Comparison of ENCODE assay signal across 8 mouse cellular contexts in the genomic region with DNA sequence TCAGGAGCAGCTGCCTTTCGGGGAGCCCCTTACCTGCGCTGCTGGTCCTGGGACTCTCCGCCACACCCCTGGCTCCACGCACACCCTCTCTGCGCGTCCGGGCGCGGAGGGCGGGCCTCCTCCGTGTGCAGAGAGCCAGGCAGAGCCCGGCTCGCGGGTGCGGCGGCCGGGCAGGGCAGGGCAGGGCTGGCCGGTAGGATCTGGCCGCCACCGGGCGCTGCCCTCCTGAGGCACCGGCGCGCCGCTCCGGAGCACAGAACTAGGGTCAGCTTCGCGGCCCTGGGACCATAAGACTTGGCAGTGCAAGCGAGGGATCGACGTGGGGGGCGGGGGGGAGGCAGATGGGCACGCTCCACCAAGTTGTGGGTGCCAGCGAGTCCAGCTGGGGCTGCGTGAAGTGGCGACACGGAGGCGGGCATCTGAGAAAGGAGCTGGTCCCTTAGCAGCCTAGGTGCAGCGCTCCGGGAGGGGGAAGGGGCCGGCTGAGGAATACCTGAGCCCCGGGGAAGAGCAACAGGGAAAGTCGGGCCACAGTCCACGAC. TPM values are rescaled to one million over a fixed set of nuclear protein-coding genes. Genes with fewer than 3 reads are reported as not detected.
DNase-seq lines count a peak whose midpoint lies in the region; ATAC-seq and TF ChIP-seq lines count a peak whose summit lies in the region.

A gene (minus strand): TSS at position 62 of the 542 bp plus-strand sequence.

- peaks cover 4% of the 10 kb centered on the region; the same call in 1 of the 2 replicates for H3K27me3 ChIP-seq in forebrain, embryonic 11.5 days (ENCODE audit: control insufficient read depth, insufficient read depth, low read length)
- H3K27me3 ChIP-seq in intestine, embryonic 15.5 days (replicated peaks) = peaks cover 4% of the 10 kb centered on the region; the same call in 1 of the 2 replicates
- H3K27me3 ChIP-seq in liver, embryonic 14.5 days (ENCODE audit: control insufficient read depth, insufficient read depth, low read length) = peaks cover 18% of the 10 kb centered on the region

- H3K36me3 ChIP-seq in forebrain, embryonic 11.5 days (ENCODE audit: control insufficient read depth, insufficient read depth, low read length) = no peaks in the 10 kb centered on the region
- no peaks in the 10 kb centered on the region for H3K36me3 ChIP-seq in intestine, embryonic 15.5 days
- no peaks in the 10 kb centered on the region for H3K36me3 ChIP-seq in liver, embryonic 14.5 days (replicated peaks; ENCODE audit: control insufficient read depth, insufficient read depth, low read depth)

- no peak within 1 kb of the TSS for H3K27ac ChIP-seq in forebrain, embryonic 11.5 days (ENCODE audit: low read depth, low read length)
- peak within 1 kb of the TSS; percentile 80 for H3K27ac ChIP-seq in intestine, embryonic 15.5 days
- no peak within 1 kb of the TSS for H3K27ac ChIP-seq in liver, embryonic 14.5 days

- no peak for DNase-seq in frontal cortex, adult 2 months (ENCODE audit: extremely low spot score in 1 of 2, low spot score in 1 of 2)
- peak; percentile 62 for DNase-seq in forebrain, embryonic 11.5 days (ENCODE audit: low spot score)
- DNase-seq in liver, embryonic 14.5 days (ENCODE audit: low read depth in 3 of 3, low spot score in 3 of 3) = no peak
- DNase-seq in retina, embryonic 14.5 days (ENCODE audit: low spot score) = peak; percentile 39
- DNase-seq in urinary bladder, adult 2 months (ENCODE audit: low spot score) = no peak

- no peak for TF ChIP-seq CTCF in liver, embryonic 14.5 days (IDR thresholded peaks at IDR 0.05; ENCODE audit: low read depth)

- peak within 1 kb of the TSS; percentile 62 for H3K4me2 ChIP-seq in forebrain, embryonic 11.5 days (ENCODE audit: low read depth, low read length, severe bottlenecking)
- H3K4me2 ChIP-seq in intestine, embryonic 15.5 days (replicated peaks) = peak within 1 kb of the TSS; percentile 74
- peak within 1 kb of the TSS; percentile 40 for H3K4me2 ChIP-seq in liver, embryonic 14.5 days (ENCODE audit: low read depth)

- H3K4me1 ChIP-seq in forebrain, embryonic 11.5 days (replicated peaks; ENCODE audit: control insufficient read depth, insufficient read depth, low read length) = 0 out of 2 replicates have a peak, but pooled peaks cover 5% of the 10 kb centered on the region
- H3K4me1 ChIP-seq in intestine, embryonic 15.5 days (replicated peaks) = peaks cover 38% of the 10 kb centered on the region
- no peaks in the 10 kb centered on the region for H3K4me1 ChIP-seq in liver, embryonic 14.5 days (replicated peaks; ENCODE audit: control insufficient read depth in 2 of 2, insufficient read depth in 2 of 2, low read length in 1 of 2)

- no peaks in the 10 kb centered on the region for H3K9me3 ChIP-seq in forebrain, embryonic 11.5 days (ENCODE audit: control insufficient read depth, low read length)
- H3K9me3 ChIP-seq in intestine, embryonic 15.5 days = no peaks in the 10 kb centered on the region
- no peaks in the 10 kb centered on the region for H3K9me3 ChIP-seq in liver, embryonic 14.5 days (ENCODE audit: control insufficient read depth, low read length)

- H3K4me3 ChIP-seq in forebrain, embryonic 11.5 days (ENCODE audit: low read depth, low read length) = peak within 1 kb of the TSS; percentile 28
- peak within 1 kb of the TSS; percentile 47 for H3K4me3 ChIP-seq in intestine, embryonic 15.5 days (replicated peaks)
- peak within 1 kb of the TSS in 1 of 2 experiments; percentile 26; a peak in 2 of 4 replicates for H3K4me3 ChIP-seq in liver, embryonic 14.5 days (ENCODE audit: insufficient read depth in 1 of 2, low read depth in 2 of 2, low read length in 2 of 2)

- 9% methylated on average over 42 of the region's 44 CpGs for WGBS in forebrain, embryonic 11.5 days
- WGBS in intestine, embryonic 15.5 days = 3% methylated on average over 43 of the region's 44 CpGs
- 7% methylated on average over 44 of the region's 44 CpGs for WGBS in liver, embryonic 14.5 days (ENCODE audit: insufficient replicate concordance)

- no peak for TF ChIP-seq EP300 in liver, embryonic 14.5 days (IDR thresholded peaks at IDR 0.05; ENCODE audit: low read depth)

- H3K9ac ChIP-seq in forebrain, embryonic 11.5 days (ENCODE audit: low read length) = peak within 1 kb of the TSS; percentile 37
- H3K9ac ChIP-seq in intestine, embryonic 15.5 days = peak within 1 kb of the TSS; percentile 62
- no peak within 1 kb of the TSS for H3K9ac ChIP-seq in liver, embryonic 14.5 days (replicated peaks)

- ATAC-seq in frontal cortex, adult (ENCODE audit: low TSS enrichment) = peak; percentile 44; the same call in 1 of the 2 replicates
- no peak for ATAC-seq in forebrain, embryonic 11.5 days (replicated peaks; ENCODE audit: low FRiP score)
- ATAC-seq in intestine, embryonic 15.5 days = peak; percentile 71
- ATAC-seq in liver, embryonic 14.5 days (ENCODE audit: insufficient read depth) = no peak
- no peak for ATAC-seq in megakaryocyte-erythroid progenitor cell, adult 5-6 weeks (replicated peaks; ENCODE audit: low FRiP score, low TSS enrichment, poor library complexity, severe bottlenecking)

RNA-seq across cellular contexts. Expression of the gene that starts here (rescaled TPM):
- polyA plus RNA-seq in frontal cortex, adult 2 months (2012; rRNA removed) = 0.10 TPM in 1 of 2 replicates, not detected in the other
- polyA plus RNA-seq in forebrain, embryonic 11.5 days (2014; fragmentation: Nextera tagmentation; extraction: Ambion mirVana) = not detected in 2 replicates
- polyA plus RNA-seq in intestine, embryonic 15.5 days (2015; fragmentation: Nextera tagmentation; extraction: Ambion mirVana) = 28.9 and 31.8 TPM in 2 replicates
- polyA plus RNA-seq in liver, embryonic 14.5 days (2012; rRNA removed) = 0.12 and 0.16 TPM in 2 replicates
- not detected in 2 replicates for polyA plus RNA-seq in liver, embryonic 14.5 days (2014; fragmentation: Nextera tagmentation; extraction: Ambion mirVana)
- total RNA-seq in megakaryocyte-erythroid progenitor cell, adult 5-6 weeks (2014; fragmentation: Nextera tagmentation) = not detected in 2 replicates
- total RNA-seq in megakaryocyte-erythroid progenitor cell, adult 5-6 weeks (2017) = not detected in 2 replicates
- 0.10 and 0.14 TPM in 2 replicates for polyA plus RNA-seq in urinary bladder, adult 2 months (2012; rRNA removed)

Comparison
In these comparisons a context has a peak if more than half of its experiments do, and no peak if none do; other contexts are left out.
1. RNA of the gene that starts here (polyA plus RNA-seq): 28.9 to 31.8 TPM in intestine, embryonic 15.5 days; 0.10 to 0.14 TPM in urinary bladder, adult 2 months, 0.12 to 0.16 TPM in liver, embryonic 14.5 days, 0.10 TPM in frontal cortex, adult 2 months and not detected in forebrain, embryonic 11.5 days; every median in the first group is over 10 times any median in the second.
2. Peak in DNase-seq, H3K4me3 ChIP-seq, H3K9ac ChIP-seq and H3K4me2 ChIP-seq in forebrain, embryonic 11.5 days; RNA of the gene not detected or under 1 TPM.
3. ATAC-seq: peak in frontal cortex, adult (single experiment) and intestine, embryonic 15.5 days (single experiment); none in forebrain, embryonic 11.5 days (single experiment), liver, embryonic 14.5 days (single experiment) and megakaryocyte-erythroid progenitor cell, adult 5-6 weeks (single experiment).
4. Peak in every context shown above with its lines, with median percentiles within 50 percentile points of each other: H3K4me2 ChIP-seq.